Mouse (Mus musculus): ENCODE measurements around the gene 2010300C02Rik. TPM values are rescaled to one million over a fixed set of nuclear protein-coding genes. Genes with fewer than 3 reads are reported as not detected.

2010300C02Rik gene
- total and polyA plus RNA-seq, 2 experiments from 2014 or later, result 6.9 to 7.9 TPM

- H3K27ac ChIP-seq (ENCODE audit: low read depth, low read length), result no peak overlapping the region
- no peak overlapping the region for H3K9ac ChIP-seq (replicated peaks; ENCODE audit: low read length, poor library complexity, severe bottlenecking)
- TF ChIP-seq CTCF (IDR thresholded peaks at IDR 0.05), result no peak
- 90% methylated on average over 6 of the region's 6 CpGs for WGBS
- H3K36me3 ChIP-seq (ENCODE audit: insufficient read depth, low read length), result no peaks in the 10 kb centered on the region
- no peaks in the 10 kb centered on the region for H3K9me3 ChIP-seq (ENCODE audit: low read length)
- H3K4me1 ChIP-seq (ENCODE audit: insufficient read depth, low read length), result no peaks in the 10 kb centered on the region; the same call in 1 of the 2 replicates
- DNase-seq (ENCODE audit: low spot score), result no peak
- H3K27me3 ChIP-seq (ENCODE audit: insufficient read depth, low read length), result no peaks in the 10 kb centered on the region
- H3K4me2 ChIP-seq (ENCODE audit: low read depth, low read length, poor library complexity, severe bottlenecking), result no peak overlapping the region
- no peak overlapping the region for H3K4me3 ChIP-seq (ENCODE audit: low read depth, low read length)
- ATAC-seq (ENCODE audit: low FRiP score), result no peak
Observed at GRCm38 (mm10) chr1:37708270-37708955, 11.5 kb downstream of the 2010300C02Rik start.

- H3K27ac ChIP-seq (ENCODE audit: low read depth, low read length), result no peak overlapping the region
- no peaks in the 10 kb centered on the region for H3K36me3 ChIP-seq (ENCODE audit: insufficient read depth, low read length)
- H3K4me3 ChIP-seq (ENCODE audit: low read depth, low read length), result no peak overlapping the region
- no peak for DNase-seq (ENCODE audit: low spot score)
- TF ChIP-seq CTCF (IDR thresholded peaks at IDR 0.05), result no peak
- H3K4me1 ChIP-seq (ENCODE audit: insufficient read depth, low read length), result peaks cover 5% of the 10 kb centered on the region; the same call in 1 of the 2 replicates
- H3K9me3 ChIP-seq (ENCODE audit: low read length), result no peaks in the 10 kb centered on the region
- no peak overlapping the region for H3K4me2 ChIP-seq (ENCODE audit: low read depth, low read length, poor library complexity, severe bottlenecking)
- 74% methylated on average over 4 of the region's 4 CpGs for WGBS
- no peak for ATAC-seq (ENCODE audit: low FRiP score)
- H3K27me3 ChIP-seq (ENCODE audit: insufficient read depth, low read length), result no peaks in the 10 kb centered on the region
- H3K9ac ChIP-seq (replicated peaks; ENCODE audit: low read length, poor library complexity, severe bottlenecking), result no peak overlapping the region
Observed at GRCm38 (mm10) chr1:37702326-37702725, 17.6 kb downstream of the 2010300C02Rik start.

GRCm38 (mm10) chr1:37698852-37699439 is 20.9 kb downstream of the 2010300C02Rik start:
- 70% methylated on average over 5 of the region's 5 CpGs for WGBS
- DNase-seq (ENCODE audit: low spot score) (no peak), ATAC-seq (ENCODE audit: low FRiP score) (no peak; the same call in 1 of the 2 replicates)
- TF ChIP-seq CTCF (IDR thresholded peaks at IDR 0.05), result no peak
- no peaks in the 10 kb centered on the region for H3K9me3 ChIP-seq (ENCODE audit: low read length)
- no peak overlapping the region for H3K9ac ChIP-seq (replicated peaks; ENCODE audit: low read length, poor library complexity, severe bottlenecking)
- no peaks in the 10 kb centered on the region for H3K27me3 ChIP-seq (ENCODE audit: insufficient read depth, low read length)
- H3K4me3 ChIP-seq (ENCODE audit: low read depth, low read length), result no peak overlapping the region
- H3K27ac ChIP-seq (ENCODE audit: low read depth, low read length), result no peak overlapping the region
- H3K36me3 ChIP-seq (ENCODE audit: insufficient read depth, low read length), result no peaks in the 10 kb centered on the region
- H3K4me2 ChIP-seq (ENCODE audit: low read depth, low read length, poor library complexity, severe bottlenecking), result no peak overlapping the region
- peaks cover 5% of the 10 kb centered on the region; the same call in 1 of the 2 replicates for H3K4me1 ChIP-seq (ENCODE audit: insufficient read depth, low read length)

- Histone ChIP-seq H3K27ac (ENCODE audit: low read depth, low read length) (0 out of 2 replicates have a peak overlapping the region, but pooled peaks have one; percentile 26), H3K9ac (replicated peaks; ENCODE audit: low read length, poor library complexity, severe bottlenecking) (no peak overlapping the region), H3K9me3 (ENCODE audit: low read length) (no peaks in the 10 kb centered on the region), H3K4me1 (ENCODE audit: insufficient read depth, low read length) (peaks cover 5% of the 10 kb centered on the region; the same call in 1 of the 2 replicates), H3K27me3 (ENCODE audit: insufficient read depth, low read length) (no peaks in the 10 kb centered on the region), H3K36me3 (ENCODE audit: insufficient read depth, low read length) (no peaks in the 10 kb centered on the region), H3K4me2 (ENCODE audit: low read depth, low read length, poor library complexity, severe bottlenecking) (no peak overlapping the region), H3K4me3 (ENCODE audit: low read depth, low read length) (no peak overlapping the region)
- no peak for TF ChIP-seq CTCF (IDR thresholded peaks at IDR 0.05)
- ATAC-seq (ENCODE audit: low FRiP score) (peak; percentile 83), DNase-seq (ENCODE audit: low spot score) (peak; percentile 59)
- WGBS, result 61% methylated on average over 8 of the region's 8 CpGs
Observed at GRCm38 (mm10) chr1:37698186-37698839, 21.6 kb downstream of the 2010300C02Rik start.

GRCm38 (mm10) chr1:37696918-37697317 is 23.0 kb downstream of the 2010300C02Rik start:
- WGBS, result 53% methylated on average over 3 of the region's 3 CpGs
- Histone ChIP-seq H3K27ac (ENCODE audit: low read depth, low read length) (no peak overlapping the region), H3K9ac (replicated peaks; ENCODE audit: low read length, poor library complexity, severe bottlenecking) (no peak overlapping the region), H3K4me1 (ENCODE audit: insufficient read depth, low read length) (peaks cover 5% of the 10 kb centered on the region; the same call in 1 of the 2 replicates), H3K36me3 (ENCODE audit: insufficient read depth, low read length) (no peaks in the 10 kb centered on the region), H3K9me3 (ENCODE audit: low read length) (no peaks in the 10 kb centered on the region), H3K4me2 (ENCODE audit: low read depth, low read length, poor library complexity, severe bottlenecking) (no peak overlapping the region), H3K4me3 (ENCODE audit: low read depth, low read length) (no peak overlapping the region), H3K27me3 (ENCODE audit: insufficient read depth, low read length) (no peaks in the 10 kb centered on the region)
- TF ChIP-seq CTCF (IDR thresholded peaks at IDR 0.05), result no peak
- no peak for ATAC-seq (ENCODE audit: low FRiP score)
- DNase-seq (ENCODE audit: low spot score), result peak; percentile 32

GRCm38 (mm10) chr1:37695732-37696131 is 24.2 kb downstream of the 2010300C02Rik start:
- 94% methylated on average over 9 of the region's 9 CpGs for WGBS
- Histone ChIP-seq H3K27me3 (ENCODE audit: insufficient read depth, low read length) (no peaks in the 10 kb centered on the region), H3K9ac (replicated peaks; ENCODE audit: low read length, poor library complexity, severe bottlenecking) (no peak overlapping the region), H3K4me3 (ENCODE audit: low read depth, low read length) (no peak overlapping the region), H3K9me3 (ENCODE audit: low read length) (no peaks in the 10 kb centered on the region), H3K36me3 (ENCODE audit: insufficient read depth, low read length) (no peaks in the 10 kb centered on the region), H3K4me1 (ENCODE audit: insufficient read depth, low read length) (peaks cover 5% of the 10 kb centered on the region; the same call in 1 of the 2 replicates), H3K27ac (ENCODE audit: low read depth, low read length) (no peak overlapping the region), H3K4me2 (ENCODE audit: low read depth, low read length, poor library complexity, severe bottlenecking) (no peak overlapping the region)
- DNase-seq (ENCODE audit: low spot score) (no peak), ATAC-seq (ENCODE audit: low FRiP score) (no peak)
- TF ChIP-seq CTCF (IDR thresholded peaks at IDR 0.05), result no peak
